Mouse (Mus musculus) midbrain, embryonic 14.5 days (tissue): ENCODE results near the gene Pcdh15. TPM values are rescaled to one million over a fixed set of nuclear protein-coding genes. Genes with fewer than 3 reads are reported as not detected.

Experiments used
- ATAC-seq: fragments of 200-750 bp; cut with Nextera tagmentation; 2 replicates; pipeline ENCODE4 v1.8.0; 2017; ENCODE audit warnings: moderate number of reproducible peaks, moderate library complexity; ENCODE audit not compliant: low FRiP score, low TSS enrichment
- DNase-seq: peaks from one replicate; pipeline ENCODE4 v3.0.0-alpha.2; 2015
- H3K27ac ChIP-seq: fragments of 300-500 bp; sonication (generic); replicated peaks from 2 replicates; pipeline ENCODE4 v1.5.1; 2014; ENCODE audit warnings: mild to moderate bottlenecking, low read depth, low read length, moderate library complexity
- H3K27me3 ChIP-seq: fragments of 300-500 bp; sonication (generic); 2 replicates; pipeline ENCODE4 v1.6.1; 2014; ENCODE audit warnings: low read length, control low read depth, mixed read lengths; ENCODE audit not compliant: control insufficient read depth, insufficient read depth
- H3K36me3 ChIP-seq: fragments of 300-500 bp; sonication (generic); 2 replicates; pipeline ENCODE4 v1.6.1; 2014; ENCODE audit warnings: low read length, control low read depth; ENCODE audit not compliant: control insufficient read depth, insufficient read depth
- H3K4me1 ChIP-seq: fragments of 300-500 bp; sonication (generic); 2 replicates; pipeline ENCODE4 v1.6.1; 2014; ENCODE audit warnings: mild to moderate bottlenecking, antibody characterized with exemption, low read length, control low read depth; ENCODE audit not compliant: control insufficient read depth, insufficient read depth
- H3K4me2 ChIP-seq: fragments of 300-500 bp; sonication (generic); 2 replicates; pipeline ENCODE4 v1.6.1; 2014; ENCODE audit warnings: mild to moderate bottlenecking, low read length, moderate library complexity
- H3K4me3 ChIP-seq: fragments of 300-500 bp; sonication (generic); replicated peaks from 2 replicates; pipeline ENCODE4 v1.5.1; 2014; ENCODE audit warnings: low read depth, low read length
- H3K9ac ChIP-seq: fragments of 300-500 bp; sonication (generic); replicated peaks from 2 replicates; pipeline ENCODE4 v1.6.1; 2014; ENCODE audit warnings: mild to moderate bottlenecking, low read length, moderate library complexity
- H3K9me3 ChIP-seq: fragments of 300-500 bp; sonication (generic); 2 replicates; pipeline ENCODE4 v1.6.1; 2016; ENCODE audit warnings: low read length, control low read depth, mixed read lengths; ENCODE audit not compliant: control insufficient read depth
- WGBS: fragments of 180-500 bp; shearing (Covaris S2); extraction: QIAGEN DNeasy Blood & Tissue Kit; methylation state at CpG from one replicate; pipeline ENCODE4 v1.1.7; 2014; 5-methylcytosine and 5-hydroxymethylcytosine counted together
- polyA plus RNA-seq: library from polyadenylated mRNA; unstranded; fragments of >200 nt; fragmentation: Nextera tagmentation; extraction: Ambion mirVana; gene quantifications from 2 replicates; pipeline ENCODE4 v1.2.1, GENCODE M21; 2014

Gene Pcdh15
- polyA plus RNA-seq, 1 experiment from 2014 or later, result 10.4 TPM

- H3K27me3 ChIP-seq, result peaks cover 3% of the 10 kb centered on the region; the same call in 1 of the 2 replicates
- H3K4me3 ChIP-seq, result no peak overlapping the region
- no peaks in the 10 kb centered on the region for H3K36me3 ChIP-seq
- no peak overlapping the region for H3K27ac ChIP-seq
- WGBS, result 75% methylated on average over 13 of the region's 13 CpGs
- no peaks in the 10 kb centered on the region for H3K9me3 ChIP-seq
- DNase-seq (peak; percentile 39), ATAC-seq (no peak)
- H3K9ac ChIP-seq, result no peak overlapping the region
- no peaks in the 10 kb centered on the region for H3K4me1 ChIP-seq
- H3K4me2 ChIP-seq, result no peak overlapping the region
Measured at GRCm38 (mm10) chr10:73103383-73103994, 4.3 kb downstream of the Pcdh15 start.

GRCm38 (mm10) chr10:73105893-73106292, 6.8 kb downstream of the Pcdh15 start:
- DNase-seq (peak; percentile 65), ATAC-seq (no peak)
- Histone ChIP-seq H3K27me3 (no peaks in the 10 kb centered on the region), H3K9me3 (no peaks in the 10 kb centered on the region), H3K4me2 (no peak overlapping the region), H3K27ac (no peak overlapping the region), H3K4me3 (no peak overlapping the region), H3K9ac (no peak overlapping the region), H3K36me3 (no peaks in the 10 kb centered on the region), H3K4me1 (no peaks in the 10 kb centered on the region)
- 50% methylated on average over 2 of the region's 2 CpGs for WGBS

- no peaks in the 10 kb centered on the region for H3K4me1 ChIP-seq
- no peak overlapping the region for H3K4me2 ChIP-seq
- no peaks in the 10 kb centered on the region for H3K9me3 ChIP-seq
- no peak for ATAC-seq
- no peak overlapping the region for H3K4me3 ChIP-seq
- WGBS, result 86% methylated on average over 3 of the region's 3 CpGs
- H3K27me3 ChIP-seq, result no peaks in the 10 kb centered on the region
- H3K36me3 ChIP-seq, result no peaks in the 10 kb centered on the region
- DNase-seq, result no peak
- H3K9ac ChIP-seq, result no peak overlapping the region
- H3K27ac ChIP-seq, result no peak overlapping the region
Measured at GRCm38 (mm10) chr10:73137985-73138384, 38.8 kb downstream of the Pcdh15 start.

DNA sequence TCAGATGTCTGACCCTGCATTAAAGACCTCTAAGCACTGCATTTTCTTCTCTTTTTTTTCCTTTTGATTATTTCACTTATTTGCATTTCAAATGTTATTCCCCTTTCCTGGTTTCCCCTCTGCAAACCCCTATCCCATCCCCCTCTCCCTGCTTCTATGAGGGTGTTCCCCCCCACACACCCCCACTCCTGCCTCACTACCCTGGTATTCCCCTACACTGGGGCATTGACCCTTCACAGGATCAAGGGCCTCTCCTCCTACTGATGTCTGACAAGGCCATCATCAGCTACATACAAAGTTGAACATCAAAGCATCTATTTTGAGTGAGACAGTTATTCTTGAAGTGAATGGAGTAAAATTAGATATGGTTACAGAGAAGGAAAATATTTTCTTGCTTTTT, 48.4 kb downstream of the Pcdh15 start:
- Histone ChIP-seq H3K9me3 (no peaks in the 10 kb centered on the region), H3K27ac (no peak overlapping the region), H3K27me3 (no peaks in the 10 kb centered on the region), H3K4me3 (no peak overlapping the region), H3K4me1 (no peaks in the 10 kb centered on the region), H3K4me2 (no peak overlapping the region), H3K9ac (no peak overlapping the region), H3K36me3 (no peaks in the 10 kb centered on the region)
- ATAC-seq, result no peak
- peak; percentile 13 for DNase-seq

GRCm38 (mm10) chr10:73147978-73148377, 48.8 kb downstream of the Pcdh15 start:
- Histone ChIP-seq H3K4me3 (no peak overlapping the region), H3K27ac (no peak overlapping the region), H3K9me3 (no peaks in the 10 kb centered on the region), H3K36me3 (no peaks in the 10 kb centered on the region), H3K27me3 (no peaks in the 10 kb centered on the region), H3K4me1 (no peaks in the 10 kb centered on the region), H3K9ac (no peak overlapping the region), H3K4me2 (no peak overlapping the region)
- DNase-seq (no peak), ATAC-seq (no peak)
- WGBS, result 40% methylated on average over 4 of the region's 4 CpGs

- Histone ChIP-seq H3K9ac (no peak overlapping the region), H3K27me3 (no peaks in the 10 kb centered on the region), H3K9me3 (no peaks in the 10 kb centered on the region), H3K4me2 (no peak overlapping the region), H3K4me1 (no peaks in the 10 kb centered on the region), H3K36me3 (no peaks in the 10 kb centered on the region), H3K4me3 (no peak overlapping the region), H3K27ac (no peak overlapping the region)
- WGBS, result 85% methylated on average over 5 of the region's 5 CpGs
- DNase-seq (no peak), ATAC-seq (no peak)
Measured at GRCm38 (mm10) chr10:73154544-73154943, 55.4 kb downstream of the Pcdh15 start.

DNA sequence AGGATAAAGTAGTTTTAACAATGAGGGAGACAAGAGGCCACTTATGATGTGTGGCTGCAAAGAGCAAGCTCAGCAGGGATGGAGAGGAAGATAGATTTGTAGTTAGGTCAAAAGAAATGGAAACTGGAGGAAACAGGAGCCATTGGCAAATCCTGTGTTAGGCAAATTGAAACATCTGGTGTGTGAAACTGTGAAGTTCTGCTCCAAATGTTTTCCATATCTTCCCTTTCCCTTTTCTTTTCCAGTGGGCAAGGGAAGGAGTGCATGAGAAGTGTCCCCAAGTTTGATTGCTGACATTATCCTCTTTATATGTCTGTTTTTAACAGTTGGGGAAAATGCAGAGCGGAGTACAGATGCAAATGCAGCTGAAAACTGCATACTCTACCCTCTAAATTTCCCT, 62.6 kb downstream of the Pcdh15 start:
- 93% methylated on average over 1 of the region's 1 CpGs for WGBS
- ATAC-seq (no peak), DNase-seq (no peak)
- no peak overlapping the region for H3K9ac ChIP-seq
- no peaks in the 10 kb centered on the region for H3K27me3 ChIP-seq
- H3K4me1 ChIP-seq, result no peaks in the 10 kb centered on the region
- H3K36me3 ChIP-seq, result no peaks in the 10 kb centered on the region
- no peak overlapping the region for H3K4me2 ChIP-seq
- no peak overlapping the region for H3K27ac ChIP-seq
- H3K4me3 ChIP-seq, result no peak overlapping the region
- H3K9me3 ChIP-seq, result no peaks in the 10 kb centered on the region

DNA sequence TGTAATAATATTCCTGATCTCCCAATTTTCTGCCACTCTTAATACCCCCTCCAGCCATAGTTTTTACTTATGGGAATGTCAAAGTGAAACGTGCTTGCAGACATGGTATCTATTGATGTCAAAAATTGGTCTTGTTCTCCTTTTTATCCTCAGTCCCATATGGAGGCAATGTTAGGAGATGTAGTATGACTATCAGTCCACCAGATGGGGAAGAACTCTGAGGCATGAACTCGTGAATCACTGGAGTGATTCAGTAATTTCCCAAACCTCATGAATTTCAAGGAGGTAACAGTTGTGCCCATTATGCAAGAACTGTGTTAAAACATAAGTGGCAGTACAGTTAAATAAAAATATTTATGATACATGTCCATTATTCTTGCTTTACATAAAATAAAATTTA, 116.9 kb downstream of the Pcdh15 start:
- Histone ChIP-seq H3K9me3 (no peaks in the 10 kb centered on the region), H3K27ac (no peak overlapping the region), H3K4me1 (no peaks in the 10 kb centered on the region), H3K4me2 (no peak overlapping the region), H3K36me3 (no peaks in the 10 kb centered on the region), H3K4me3 (no peak overlapping the region), H3K9ac (no peak overlapping the region), H3K27me3 (no peaks in the 10 kb centered on the region)
- WGBS, result 67% methylated on average over 2 of the region's 2 CpGs
- ATAC-seq, result no peak
- DNase-seq, result no peak

DNA sequence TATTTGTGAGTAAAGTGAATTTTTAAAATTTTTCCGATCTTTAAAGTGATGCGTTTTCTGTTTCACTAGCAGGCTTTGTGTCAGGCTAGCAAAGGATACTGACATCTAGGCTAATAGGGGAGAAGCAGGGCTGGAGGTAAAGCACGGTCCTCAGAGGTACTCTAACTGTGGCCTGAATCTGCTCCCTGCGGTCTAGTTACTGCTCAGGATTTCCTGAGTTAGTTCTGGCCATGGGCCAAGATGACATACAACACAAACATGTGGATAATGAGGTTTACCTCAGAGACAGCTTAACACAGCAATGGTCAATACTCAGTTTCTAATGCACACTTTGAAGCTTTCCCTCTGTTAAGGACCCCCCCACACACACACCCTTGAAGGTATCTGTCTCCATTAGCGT, 143.2 kb downstream of the Pcdh15 start:
- peak; percentile 21 for DNase-seq
- Histone ChIP-seq H3K4me1 (no peaks in the 10 kb centered on the region), H3K27ac (no peak overlapping the region), H3K27me3 (no peaks in the 10 kb centered on the region), H3K36me3 (no peaks in the 10 kb centered on the region), H3K4me2 (no peak overlapping the region), H3K9ac (no peak overlapping the region), H3K9me3 (no peaks in the 10 kb centered on the region), H3K4me3 (no peak overlapping the region)
- no peak for ATAC-seq
- WGBS, result 82% methylated on average over 5 of the region's 5 CpGs
